Mouse (Mus musculus): Measurements from ENCODE around the gene Ube2g2. TPM values are rescaled to one million over a fixed set of nuclear protein-coding genes. Genes with fewer than 3 reads are reported as not detected.

The Ube2g2 gene
- polyA plus RNA-seq, 1 experiment from 2014 or later = 108 TPM

- no peak overlapping the region for H3K4me3 ChIP-seq
- peaks cover 28% of the 10 kb centered on the region for H3K4me1 ChIP-seq
- H3K27ac ChIP-seq (replicated peaks) = no peak overlapping the region
- peaks cover 32% of the 10 kb centered on the region for H3K36me3 ChIP-seq
- no peaks in the 10 kb centered on the region for H3K27me3 ChIP-seq
- H3K9ac ChIP-seq (replicated peaks) = no peak overlapping the region
- no peaks in the 10 kb centered on the region for H3K9me3 ChIP-seq
- WGBS = 93% methylated on average over 8 of the region's 8 CpGs
- no peak overlapping the region for H3K4me2 ChIP-seq (replicated peaks)
- no peak for ATAC-seq (replicated peaks)
These were observed 13.5 kb upstream of the Ube2g2 start for GRCm38 (mm10) chr10:77608589-77608988.

GRCm38 (mm10) chr10:77610221-77610961 is 11.7 kb upstream of the Ube2g2 start:
- Histone ChIP-seq H3K4me3 (no peak overlapping the region), H3K27me3 (no peaks in the 10 kb centered on the region), H3K9ac (replicated peaks) (no peak overlapping the region), H3K27ac (replicated peaks) (no peak overlapping the region), H3K36me3 (peaks cover 46% of the 10 kb centered on the region), H3K9me3 (no peaks in the 10 kb centered on the region), H3K4me2 (replicated peaks) (no peak overlapping the region), H3K4me1 (peaks cover 28% of the 10 kb centered on the region)
- WGBS = 86% methylated on average over 8 of the region's 8 CpGs
- no peak for ATAC-seq (replicated peaks)

DNA sequence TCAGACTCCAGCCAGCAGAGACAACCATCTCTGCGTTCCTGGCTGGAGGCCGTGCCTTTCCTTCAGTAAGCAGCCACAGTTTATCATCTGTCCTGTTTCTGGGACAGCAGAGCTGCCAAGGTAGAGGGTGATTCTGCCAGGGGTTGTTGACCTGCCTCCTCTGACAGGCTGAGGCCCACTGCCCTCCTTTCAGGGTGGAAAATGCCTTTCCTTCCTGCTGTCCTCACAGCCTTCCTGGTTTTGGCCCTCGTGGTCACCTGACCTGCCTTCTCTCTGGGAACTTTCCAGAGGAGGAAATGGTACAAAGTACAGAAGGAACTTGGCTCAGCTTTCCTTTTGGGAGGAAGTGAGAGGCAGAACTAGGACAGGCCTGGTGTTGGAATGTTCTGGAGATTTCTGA is 8.7 kb upstream of the Ube2g2 start:
- peaks cover 9% of the 10 kb centered on the region; the same call in 1 of the 2 replicates for H3K4me1 ChIP-seq
- H3K9me3 ChIP-seq = no peaks in the 10 kb centered on the region
- H3K9ac ChIP-seq (replicated peaks) = no peak overlapping the region
- ATAC-seq (replicated peaks) = no peak
- H3K4me3 ChIP-seq = no peak overlapping the region
- H3K27ac ChIP-seq (replicated peaks) = 0 out of 2 replicates have a peak overlapping the region, but pooled peaks have one; percentile 3
- WGBS = 97% methylated on average over 3 of the region's 3 CpGs
- no peak overlapping the region for H3K4me2 ChIP-seq (replicated peaks)
- H3K27me3 ChIP-seq = no peaks in the 10 kb centered on the region
- peaks cover 75% of the 10 kb centered on the region for H3K36me3 ChIP-seq

DNA sequence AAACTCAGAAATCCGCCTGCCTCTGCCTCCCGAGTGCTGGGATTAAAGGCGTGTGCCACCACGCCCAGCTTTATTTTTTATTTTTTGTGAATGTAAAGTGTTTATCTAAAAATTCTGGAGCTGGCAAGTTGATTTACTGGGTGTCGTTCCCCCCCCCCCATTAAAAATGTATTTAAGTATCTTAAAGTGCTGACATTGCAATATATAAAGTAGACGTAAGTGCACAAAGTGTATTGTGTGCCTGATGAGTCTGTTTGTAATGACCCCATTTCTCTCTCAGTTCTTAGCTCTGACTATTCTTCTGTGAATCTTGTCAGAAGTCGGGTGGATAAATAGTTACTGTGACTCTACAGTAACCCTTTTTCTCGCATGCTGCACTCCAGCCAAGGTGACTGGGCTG is 6.4 kb upstream of the Ube2g2 start:
- 0 out of 2 replicates have a peak, but pooled peaks cover under 1% of the 10 kb centered on the region for H3K4me1 ChIP-seq
- H3K36me3 ChIP-seq = peaks cover 66% of the 10 kb centered on the region
- no peak overlapping the region for H3K9ac ChIP-seq (replicated peaks)
- 93% methylated on average over 8 of the region's 8 CpGs for WGBS
- ATAC-seq (replicated peaks) = no peak
- H3K27me3 ChIP-seq = no peaks in the 10 kb centered on the region
- no peak overlapping the region for H3K4me3 ChIP-seq
- no peak overlapping the region for H3K4me2 ChIP-seq (replicated peaks)
- no peak overlapping the region for H3K27ac ChIP-seq (replicated peaks)
- H3K9me3 ChIP-seq = no peaks in the 10 kb centered on the region

GRCm38 (mm10) chr10:77616166-77616565 is 5.9 kb upstream of the Ube2g2 start:
- no peaks in the 10 kb centered on the region for H3K9me3 ChIP-seq
- no peak overlapping the region for H3K4me3 ChIP-seq
- no peak for ATAC-seq (replicated peaks)
- H3K4me1 ChIP-seq = no peaks in the 10 kb centered on the region
- no peak overlapping the region for H3K27ac ChIP-seq (replicated peaks)
- H3K4me2 ChIP-seq (replicated peaks) = no peak overlapping the region
- no peak overlapping the region for H3K9ac ChIP-seq (replicated peaks)
- peaks cover 61% of the 10 kb centered on the region for H3K36me3 ChIP-seq
- H3K27me3 ChIP-seq = no peaks in the 10 kb centered on the region
- 90% methylated on average over 9 of the region's 9 CpGs for WGBS

- no peaks in the 10 kb centered on the region for H3K9me3 ChIP-seq
- no peak overlapping the region for H3K27ac ChIP-seq (replicated peaks)
- peaks cover 6% of the 10 kb centered on the region for H3K4me1 ChIP-seq
- H3K4me2 ChIP-seq (replicated peaks) = no peak overlapping the region
- H3K4me3 ChIP-seq = no peak overlapping the region
- H3K36me3 ChIP-seq = peaks cover 57% of the 10 kb centered on the region
- no peak for ATAC-seq (replicated peaks)
- H3K9ac ChIP-seq (replicated peaks) = no peak overlapping the region
- 94% methylated on average over 7 of the region's 7 CpGs for WGBS
- H3K27me3 ChIP-seq = no peaks in the 10 kb centered on the region
These were observed 5.1 kb upstream of the Ube2g2 start for GRCm38 (mm10) chr10:77616926-77617325.

DNA sequence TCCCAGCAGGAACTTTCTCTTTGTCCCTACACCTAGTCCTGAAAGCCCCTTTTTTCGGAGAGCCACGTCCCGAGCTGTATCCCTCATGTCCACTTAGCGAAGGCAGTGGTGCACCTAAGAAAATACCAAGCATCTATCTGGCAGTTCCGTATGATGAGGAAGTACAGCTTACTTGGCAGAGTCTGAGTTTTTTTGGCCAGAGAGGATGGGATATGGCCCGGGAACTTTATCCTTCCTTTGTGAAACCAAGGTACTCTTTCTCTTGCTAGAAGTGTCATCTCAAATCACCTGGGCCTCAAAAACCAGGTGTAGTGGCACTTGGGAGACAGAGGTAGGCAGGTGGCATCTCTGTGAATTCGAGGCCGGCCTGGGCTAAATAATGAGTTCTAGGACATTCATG is 529 bp upstream of the Ube2g2 start:
- H3K4me2 ChIP-seq (replicated peaks) = peak overlapping the region; percentile 81
- H3K9me3 ChIP-seq = no peaks in the 10 kb centered on the region
- peaks cover 19% of the 10 kb centered on the region for H3K36me3 ChIP-seq
- H3K27me3 ChIP-seq = no peaks in the 10 kb centered on the region
- peaks cover 42% of the 10 kb centered on the region for H3K4me1 ChIP-seq
- peak overlapping the region; percentile 89 for H3K4me3 ChIP-seq
- H3K9ac ChIP-seq (replicated peaks) = peak overlapping the region; percentile 97
- peak; percentile 1; the same call in 1 of the 2 replicates for ATAC-seq (replicated peaks)
- peak overlapping the region; percentile 91 for H3K27ac ChIP-seq (replicated peaks)
- WGBS = 77% methylated on average over 8 of the region's 8 CpGs

GRCm38 (mm10) chr10:77623069-77623492 is 1.0 kb downstream of the Ube2g2 start:
- Histone ChIP-seq H3K9ac (replicated peaks) (peak overlapping the region; percentile 97), H3K4me1 (peaks cover 42% of the 10 kb centered on the region), H3K9me3 (no peaks in the 10 kb centered on the region), H3K4me3 (peak overlapping the region; percentile 89), H3K27ac (replicated peaks) (peak overlapping the region; percentile 91), H3K27me3 (no peaks in the 10 kb centered on the region), H3K4me2 (replicated peaks) (peak overlapping the region; percentile 81), H3K36me3 (peaks cover 4% of the 10 kb centered on the region)
- ATAC-seq (replicated peaks) = peak; percentile 64
- 5% methylated on average over 8 of the region's 8 CpGs for WGBS

DNA sequence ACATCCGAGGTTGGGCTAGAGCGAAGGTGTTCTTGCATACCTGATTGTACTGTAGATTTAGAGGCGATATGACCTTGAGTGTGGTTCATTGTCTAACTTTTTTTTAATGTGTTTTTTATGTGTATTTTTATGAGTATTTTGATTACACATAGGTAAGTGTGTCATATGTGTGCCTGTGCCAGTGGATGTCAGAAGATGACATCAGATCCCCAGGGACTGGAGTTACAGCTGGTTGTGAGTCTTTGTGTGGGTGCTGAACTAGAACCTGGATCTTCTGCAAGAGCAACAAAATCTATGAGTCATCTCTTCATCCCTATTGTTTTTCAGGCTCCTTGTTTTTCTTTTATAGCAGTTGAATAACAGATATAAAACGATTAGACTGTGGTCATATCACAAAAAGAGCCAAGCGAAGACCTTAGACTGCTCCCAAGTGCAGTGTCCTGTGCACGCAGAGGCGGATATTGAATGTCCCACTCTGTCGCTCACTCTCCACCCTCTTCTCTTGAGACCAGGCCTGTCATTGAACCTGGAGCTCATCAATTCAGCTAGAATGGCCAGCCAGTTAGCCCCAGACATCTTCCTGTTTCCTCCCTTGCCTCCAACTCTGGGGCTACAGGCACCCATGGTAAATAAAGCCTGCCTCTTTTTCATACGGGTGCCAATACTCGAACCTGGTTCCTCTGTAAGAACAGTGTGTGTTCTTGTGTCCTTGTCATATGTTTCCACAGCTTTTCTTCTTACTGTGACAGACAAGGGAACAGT is 1.7 kb downstream of the Ube2g2 start:
- H3K4me1 ChIP-seq = peaks cover 42% of the 10 kb centered on the region
- no peaks in the 10 kb centered on the region for H3K27me3 ChIP-seq
- peak overlapping the region; percentile 89 for H3K4me3 ChIP-seq
- H3K4me2 ChIP-seq (replicated peaks) = peak overlapping the region; percentile 81
- no peaks in the 10 kb centered on the region for H3K36me3 ChIP-seq
- H3K27ac ChIP-seq (replicated peaks) = peak overlapping the region; percentile 91
- H3K9ac ChIP-seq (replicated peaks) = peak overlapping the region; percentile 97; the same call in 1 of the 2 replicates
- H3K9me3 ChIP-seq = no peaks in the 10 kb centered on the region
- no peak for ATAC-seq (replicated peaks)
- WGBS = 84% methylated on average over 10 of the region's 10 CpGs

DNA sequence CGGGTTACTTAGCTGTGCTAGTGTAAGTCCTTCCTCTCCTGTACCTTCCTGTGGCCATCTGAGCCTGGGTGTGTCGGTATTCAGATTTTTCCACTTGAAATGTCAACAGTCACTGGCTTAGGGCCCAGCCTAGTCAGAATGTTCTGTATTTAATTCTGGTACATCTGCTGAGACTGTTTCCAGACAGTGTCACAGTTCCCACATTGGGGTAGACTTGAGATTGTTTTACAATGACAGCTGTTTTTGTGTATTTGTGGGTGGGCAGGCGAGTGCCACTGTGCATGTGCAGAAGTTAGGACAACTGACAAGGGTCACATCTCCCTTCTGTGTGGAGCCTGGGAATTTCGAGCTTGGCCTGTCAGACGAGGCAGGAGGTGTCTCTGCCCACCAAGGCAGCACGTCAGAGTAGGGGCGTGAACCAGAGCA is 2.5 kb downstream of the Ube2g2 start:
- 0 out of 2 replicates have a peak overlapping the region, but pooled peaks have one; percentile 81 for H3K4me2 ChIP-seq (replicated peaks)
- WGBS = 73% methylated on average over 7 of the region's 7 CpGs
- no peak for ATAC-seq (replicated peaks)
- H3K9me3 ChIP-seq = no peaks in the 10 kb centered on the region
- peaks cover 47% of the 10 kb centered on the region for H3K4me1 ChIP-seq
- H3K4me3 ChIP-seq = no peak overlapping the region
- H3K27ac ChIP-seq (replicated peaks) = no peak overlapping the region
- H3K36me3 ChIP-seq = no peaks in the 10 kb centered on the region
- H3K27me3 ChIP-seq = no peaks in the 10 kb centered on the region
- 0 out of 2 replicates have a peak overlapping the region, but pooled peaks have one; percentile 10 for H3K9ac ChIP-seq (replicated peaks)

GRCm38 (mm10) chr10:77626036-77626435 is 4.0 kb downstream of the Ube2g2 start:
- Histone ChIP-seq H3K9ac (replicated peaks) (no peak overlapping the region), H3K27ac (replicated peaks) (no peak overlapping the region), H3K4me2 (replicated peaks) (no peak overlapping the region), H3K4me3 (no peak overlapping the region), H3K4me1 (peaks cover 53% of the 10 kb centered on the region), H3K36me3 (no peaks in the 10 kb centered on the region), H3K9me3 (no peaks in the 10 kb centered on the region), H3K27me3 (no peaks in the 10 kb centered on the region)
- ATAC-seq (replicated peaks) = no peak
- WGBS = 83% methylated on average over 7 of the region's 7 CpGs

- no peaks in the 10 kb centered on the region for H3K9me3 ChIP-seq
- H3K9ac ChIP-seq (replicated peaks) = no peak overlapping the region
- H3K4me1 ChIP-seq = peaks cover 50% of the 10 kb centered on the region
- H3K36me3 ChIP-seq = peaks cover 5% of the 10 kb centered on the region; the same call in 1 of the 2 replicates
- H3K27me3 ChIP-seq = no peaks in the 10 kb centered on the region
- no peak overlapping the region for H3K4me2 ChIP-seq (replicated peaks)
- no peak overlapping the region for H3K4me3 ChIP-seq
- no peak for ATAC-seq (replicated peaks)
- H3K27ac ChIP-seq (replicated peaks) = no peak overlapping the region
- 71% methylated on average over 7 of the region's 7 CpGs for WGBS
These were observed 4.5 kb downstream of the Ube2g2 start for GRCm38 (mm10) chr10:77626591-77626990.

Measured in forebrain, embryonic 15.5 days (tissue).